Mouse (Mus musculus) bone marrow, adult 2 months (tissue): ENCODE results near the gene Csrp1. TPM values are rescaled to one million over a fixed set of nuclear protein-coding genes. Genes with fewer than 3 reads are reported as not detected.
A peak's percentile ranks its signal among the peaks of the same experiment; 100 is the strongest.

Source experiments
- H3K27ac ChIP-seq: fragments of 200-500 bp; 2 replicates; pipeline ENCODE4 v1.5.1; 2012; ENCODE audit warnings: low read depth, mild to moderate bottlenecking, control low read depth, inconsistent platforms, low read length; ENCODE audit not compliant: control insufficient read depth, poor library complexity, insufficient read depth
- H3K4me1 ChIP-seq: fragments of 200-500 bp; 2 replicates; pipeline ENCODE4 v1.6.1; 2011; ENCODE audit warnings: low read length; ENCODE audit not compliant: control insufficient read depth, insufficient read depth
- H3K4me3 ChIP-seq: fragments of 200-500 bp; replicated peaks from 2 replicates; pipeline ENCODE3; 2011; ENCODE audit warnings: mild to moderate bottlenecking, low read depth, low read length, control low read depth; ENCODE audit not compliant: control insufficient read depth
- CTCF ChIP-seq: fragments of 200-500 bp; IDR thresholded peaks from 2 replicates; pipeline ENCODE4 v1.5.1; 2011; ENCODE audit warnings: low read length, control low read depth; ENCODE audit not compliant: control insufficient read depth, insufficient read depth
- POLR2A ChIP-seq: fragments of 200-500 bp; IDR thresholded peaks from 2 replicates; pipeline ENCODE4 v1.6.1; 2011; ENCODE audit warnings: low read depth, mild to moderate bottlenecking, control low read depth, low read length, borderline replicate concordance; ENCODE audit not compliant: control insufficient read depth
- WGBS: fragments of 180-500 bp; shearing (Covaris S2); methylation state at CpG from one replicate; pipeline ENCODE4 v1.1.7; 2018; 5-methylcytosine and 5-hydroxymethylcytosine counted together
- polyA plus RNA-seq: library from polyadenylated mRNA; stranded (reverse); fragments of >200 nt; gene quantifications from 2 replicates; pipeline ENCODE4 v1.2.4, GENCODE M21; 2011; ENCODE audit warnings: low replicate concordance; ENCODE audit not compliant: missing spikeins, insufficient read depth, insufficient read length

Gene Csrp1
- polyA plus RNA-seq, 1 experiment, result 109 TPM

DNA sequence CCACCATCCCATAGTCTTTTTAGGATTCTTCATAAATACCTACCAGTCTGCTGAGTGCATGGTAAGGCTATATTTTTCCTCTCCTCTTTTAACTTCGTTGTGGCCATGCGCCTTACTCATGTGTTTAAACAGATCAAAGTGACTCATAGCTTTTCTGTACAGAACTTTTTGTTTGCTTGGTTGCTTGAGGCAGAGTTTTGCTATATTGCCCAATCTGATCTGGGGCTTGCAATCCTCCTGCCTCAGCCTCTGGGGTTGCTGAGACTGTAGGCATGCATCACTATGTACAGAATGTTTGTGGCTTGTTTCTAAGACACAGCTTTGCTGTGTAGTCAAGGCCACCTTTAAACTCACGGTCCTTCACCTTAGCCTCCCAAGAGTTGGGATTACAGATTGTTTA, 36.1 kb downstream of the Csrp1 start:
- WGBS, result 74% methylated on average over 3 of the region's 3 CpGs
- no peak overlapping the region for H3K4me3 ChIP-seq
- H3K4me1 ChIP-seq, result no peaks in the 10 kb centered on the region
- H3K27ac ChIP-seq, result no peak overlapping the region
- TF ChIP-seq CTCF (no peak), POLR2A (no peak)

DNA sequence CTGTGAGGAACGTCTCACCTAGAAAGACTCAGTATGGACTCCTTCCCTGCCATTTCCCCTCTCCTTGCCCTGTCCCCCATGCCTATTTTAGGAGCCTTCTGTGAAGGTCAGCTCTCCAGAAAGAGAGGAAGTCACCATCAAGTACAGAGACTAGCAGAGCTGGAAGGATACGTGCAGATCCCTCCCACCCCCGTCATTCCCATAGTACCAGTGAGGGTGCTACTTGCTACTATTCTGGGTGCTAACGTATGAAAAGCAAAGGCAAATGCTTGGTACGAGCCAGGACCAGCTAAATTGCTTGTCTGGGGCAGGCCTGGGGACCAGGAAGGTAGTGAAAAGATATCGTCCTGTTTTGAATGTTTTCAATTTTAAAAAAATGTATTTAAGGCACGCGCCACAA, 37.4 kb downstream of the Csrp1 start:
- no peak overlapping the region for H3K4me3 ChIP-seq
- WGBS, result 74% methylated on average over 8 of the region's 8 CpGs
- no peak overlapping the region for H3K27ac ChIP-seq
- no peaks in the 10 kb centered on the region for H3K4me1 ChIP-seq
- TF ChIP-seq CTCF, result no peak
- TF ChIP-seq POLR2A, result no peak

DNA sequence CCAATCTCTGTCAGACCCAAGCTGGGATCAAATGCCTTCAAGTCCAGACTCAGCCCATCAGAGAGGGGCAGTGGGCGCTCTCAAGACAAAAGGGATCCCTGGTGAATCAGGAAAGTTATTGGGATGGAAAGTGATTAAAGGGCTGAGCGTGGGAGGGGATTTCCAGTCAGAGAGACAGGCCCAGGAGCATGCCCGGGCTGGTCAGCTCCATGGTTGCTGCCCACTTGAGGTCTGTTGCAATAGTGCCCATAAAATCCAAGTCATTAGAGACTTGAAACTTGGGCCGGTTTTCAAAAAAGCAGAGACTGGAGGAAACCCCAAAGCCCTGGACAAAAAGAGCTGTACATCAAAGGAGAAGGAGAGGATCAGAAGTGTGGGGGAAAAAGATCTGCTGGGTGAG, 39.8 kb downstream of the Csrp1 start:
- WGBS, result 62% methylated on average over 4 of the region's 4 CpGs
- Histone ChIP-seq H3K4me1 (no peaks in the 10 kb centered on the region), H3K4me3 (no peak overlapping the region), H3K27ac (no peak overlapping the region)
- TF ChIP-seq POLR2A, result no peak
- TF ChIP-seq CTCF, result no peak

DNA sequence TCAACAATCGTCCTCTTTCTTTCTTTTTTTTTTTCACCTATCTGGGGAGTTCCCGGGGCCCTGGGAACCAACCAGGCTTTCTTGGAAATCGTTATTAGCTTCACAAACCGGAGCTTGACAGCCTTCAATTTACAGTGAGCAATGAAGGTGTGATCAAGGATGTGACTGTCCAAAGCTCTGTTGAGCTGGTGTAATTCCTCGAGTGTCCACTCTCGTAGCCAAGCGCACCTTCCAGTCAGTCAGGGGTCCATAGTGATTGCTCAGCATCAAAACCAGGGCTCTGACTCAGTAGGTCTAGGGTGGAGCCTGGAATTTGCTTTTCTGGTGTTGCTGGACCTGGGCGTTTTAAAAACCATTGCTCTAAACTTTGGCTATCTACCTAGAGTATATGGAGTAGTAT, 40.4 kb downstream of the Csrp1 start:
- 68% methylated on average over 8 of the region's 8 CpGs for WGBS
- TF ChIP-seq POLR2A (no peak), CTCF (no peak)
- Histone ChIP-seq H3K4me3 (no peak overlapping the region), H3K27ac (no peak overlapping the region), H3K4me1 (no peaks in the 10 kb centered on the region)

- TF ChIP-seq CTCF, result no peak
- WGBS, result 80% methylated on average over 5 of the region's 5 CpGs
- Histone ChIP-seq H3K4me1 (no peaks in the 10 kb centered on the region), H3K4me3 (no peak overlapping the region), H3K27ac (no peak overlapping the region)
Observed at GRCm38 (mm10) chr1:135761728-135762127, 41.9 kb downstream of the Csrp1 start.

DNA sequence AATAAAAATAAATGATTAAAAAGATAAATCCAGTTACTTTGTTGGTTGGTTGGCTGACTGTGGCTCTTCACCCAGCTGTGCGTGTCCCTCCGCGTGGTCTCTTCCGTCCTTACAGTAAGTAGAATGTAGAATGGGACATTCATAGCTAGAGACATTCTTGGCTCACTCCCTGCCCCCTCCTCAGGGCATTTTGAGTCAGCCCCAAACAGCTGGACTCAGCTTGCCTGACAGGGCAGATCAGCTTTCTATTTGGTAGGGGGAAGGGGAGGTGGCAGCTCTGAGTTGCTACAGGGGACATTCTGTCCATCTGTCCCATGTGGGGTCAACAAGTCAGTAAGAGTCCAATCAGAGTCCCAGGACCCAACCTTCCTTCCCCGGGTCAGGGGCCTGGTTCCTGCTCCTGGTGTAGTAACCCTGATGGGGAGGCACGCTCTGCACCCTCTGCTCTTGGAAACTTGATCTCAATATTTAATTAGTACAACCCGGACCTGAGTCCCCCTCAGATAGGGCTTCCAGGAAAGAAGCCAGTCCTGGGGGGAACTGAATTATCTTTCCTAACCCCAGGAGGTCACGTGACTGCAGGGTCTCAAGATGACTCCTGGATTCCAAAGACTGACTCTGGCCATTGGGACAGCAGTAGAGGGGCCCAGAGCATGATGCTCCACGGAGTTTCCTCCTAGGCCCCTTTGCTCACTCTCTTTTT, 43.8 kb downstream of the Csrp1 start:
- TF ChIP-seq CTCF, result no peak
- no peak for TF ChIP-seq POLR2A
- no peaks in the 10 kb centered on the region for H3K4me1 ChIP-seq

GRCm38 (mm10) chr1:135764206-135764528, 44.3 kb downstream of the Csrp1 start:
- Histone ChIP-seq H3K4me3 (no peak overlapping the region), H3K27ac (no peak overlapping the region), H3K4me1 (no peaks in the 10 kb centered on the region)
- TF ChIP-seq POLR2A, result no peak
- no peak for TF ChIP-seq CTCF
- 83% methylated on average over 2 of the region's 2 CpGs for WGBS

More for the DNA sequence above, 43.8 kb downstream of the Csrp1 start:
- no peak overlapping the region for H3K4me3 ChIP-seq
- H3K27ac ChIP-seq, result no peak overlapping the region
- WGBS, result 83% methylated on average over 9 of the region's 9 CpGs

- peak; percentile 38; the same call in 1 of the 2 replicates for TF ChIP-seq POLR2A
- TF ChIP-seq CTCF, result no peak
- no peaks in the 10 kb centered on the region for H3K4me1 ChIP-seq
- 2% methylated on average over 90 of the region's 90 CpGs for WGBS
- H3K27ac ChIP-seq, result no peak within 1 kb of the TSS
- peak within 1 kb of the TSS; percentile 1 for H3K4me3 ChIP-seq
Observed at GRCm38 (mm10) chr1:135765645-135766591, 46.1 kb downstream of the Csrp1 start, which contains the start of gene Phlda3. Phlda3 (plus strand) TSS chr1:135766119.
